Mouse (Mus musculus) liver, embryonic 15.5 days (tissue): ENCODE data around the gene Nfe2l2. TPM values are rescaled to one million over a fixed set of nuclear protein-coding genes. Genes with fewer than 3 reads are reported as not detected.

Experiments used
- ATAC-seq: fragments of 200-750 bp; cut with Nextera tagmentation; 2 replicates; pipeline ENCODE4 v1.8.0; 2017; ENCODE audit warnings: moderate number of reproducible peaks, mild to moderate bottlenecking, moderate library complexity; ENCODE audit not compliant: insufficient read depth
- H3K27ac ChIP-seq: fragments of 300-500 bp; sonication (generic); replicated peaks from 2 replicates; pipeline ENCODE4 v1.5.1; 2015; ENCODE audit warnings: mild to moderate bottlenecking, inconsistent platforms
- H3K27me3 ChIP-seq: fragments of 300-500 bp; sonication (generic); 2 replicates; pipeline ENCODE4 v1.6.1; 2015; ENCODE audit warnings: mild to moderate bottlenecking, inconsistent platforms
- H3K36me3 ChIP-seq: fragments of 300-500 bp; sonication (generic); replicated peaks from 2 replicates; pipeline ENCODE4 v1.6.1; 2015; ENCODE audit warnings: moderate library complexity, mild to moderate bottlenecking, inconsistent platforms
- H3K4me1 ChIP-seq: fragments of 300-500 bp; sonication (generic); replicated peaks from 2 replicates; pipeline ENCODE4 v1.6.1; 2015; ENCODE audit warnings: inconsistent platforms
- H3K4me2 ChIP-seq: fragments of 300-500 bp; sonication (generic); 2 replicates; pipeline ENCODE4 v1.6.1; 2015; ENCODE audit warnings: moderate library complexity, mild to moderate bottlenecking, inconsistent platforms
- H3K4me3 ChIP-seq: fragments of 300-500 bp; sonication (generic); replicated peaks from 2 replicates; pipeline ENCODE4 v1.5.1; 2015; ENCODE audit warnings: mild to moderate bottlenecking, inconsistent platforms
- H3K9ac ChIP-seq: fragments of 300-500 bp; sonication (generic); 2 replicates; pipeline ENCODE4 v1.6.1; 2015; ENCODE audit warnings: moderate library complexity, mild to moderate bottlenecking, inconsistent platforms
- H3K9me3 ChIP-seq: fragments of 300-500 bp; sonication (generic); replicated peaks from 2 replicates; pipeline ENCODE4 v1.6.1; 2016; ENCODE audit warnings: inconsistent platforms
- WGBS: fragments of 180-500 bp; shearing (Covaris S2); methylation state at CpG from one replicate; pipeline ENCODE4 v1.1.7; 2015; ENCODE audit warnings: mixed read lengths; ENCODE audit not compliant: insufficient replicate concordance; 5-methylcytosine and 5-hydroxymethylcytosine counted together
- polyA plus RNA-seq: library from polyadenylated mRNA; unstranded; fragments of >200 nt; fragmentation: Nextera tagmentation; extraction: Ambion mirVana; gene quantifications from 2 replicates; pipeline ENCODE4 v1.2.1, GENCODE M21; 2015

Gene Nfe2l2
- polyA plus RNA-seq, 1 experiment from 2014 or later, result 37.1 TPM

GRCm38 (mm10) chr2:75731233-75731651, 26.8 kb upstream of the Nfe2l2 start:
- Histone ChIP-seq H3K27ac (0 out of 2 replicates have a peak overlapping the region, but pooled peaks have one; percentile 9), H3K4me1 (peaks cover 21% of the 10 kb centered on the region), H3K4me3 (no peak overlapping the region), H3K27me3 (no peaks in the 10 kb centered on the region), H3K9me3 (no peaks in the 10 kb centered on the region), H3K36me3 (no peaks in the 10 kb centered on the region), H3K4me2 (no peak overlapping the region), H3K9ac (no peak overlapping the region)
- WGBS, result 27% methylated on average over 5 of the region's 5 CpGs
- ATAC-seq, result 0 out of 2 replicates have a peak, but pooled peaks have one; percentile 31

- no peak overlapping the region for H3K4me3 ChIP-seq
- H3K27me3 ChIP-seq, result no peaks in the 10 kb centered on the region
- 63% methylated on average over 10 of the region's 10 CpGs for WGBS
- no peak for ATAC-seq
- no peaks in the 10 kb centered on the region for H3K9me3 ChIP-seq
- peaks cover 21% of the 10 kb centered on the region for H3K4me1 ChIP-seq
- H3K4me2 ChIP-seq, result no peak overlapping the region
- no peak overlapping the region for H3K9ac ChIP-seq
- no peaks in the 10 kb centered on the region for H3K36me3 ChIP-seq
- H3K27ac ChIP-seq, result no peak overlapping the region
These were observed 25.6 kb upstream of the Nfe2l2 start for GRCm38 (mm10) chr2:75730052-75730451.

GRCm38 (mm10) chr2:75724863-75725445, 20.5 kb upstream of the Nfe2l2 start:
- Histone ChIP-seq H3K4me1 (peaks cover 1% of the 10 kb centered on the region), H3K4me2 (no peak overlapping the region), H3K27me3 (no peaks in the 10 kb centered on the region), H3K9ac (no peak overlapping the region), H3K4me3 (no peak overlapping the region), H3K27ac (no peak overlapping the region), H3K9me3 (no peaks in the 10 kb centered on the region), H3K36me3 (no peaks in the 10 kb centered on the region)
- ATAC-seq, result no peak
- 61% methylated on average over 5 of the region's 5 CpGs for WGBS

GRCm38 (mm10) chr2:75723481-75723880, 19.0 kb upstream of the Nfe2l2 start:
- Histone ChIP-seq H3K9me3 (no peaks in the 10 kb centered on the region), H3K4me2 (no peak overlapping the region), H3K27me3 (no peaks in the 10 kb centered on the region), H3K27ac (no peak overlapping the region), H3K36me3 (no peaks in the 10 kb centered on the region), H3K4me3 (no peak overlapping the region), H3K9ac (no peak overlapping the region), H3K4me1 (no peaks in the 10 kb centered on the region)
- 78% methylated on average over 8 of the region's 8 CpGs for WGBS
- no peak for ATAC-seq

- Histone ChIP-seq H3K4me2 (no peak overlapping the region), H3K4me3 (no peak overlapping the region), H3K36me3 (no peaks in the 10 kb centered on the region), H3K9me3 (no peaks in the 10 kb centered on the region), H3K9ac (no peak overlapping the region), H3K4me1 (no peaks in the 10 kb centered on the region), H3K27ac (no peak overlapping the region), H3K27me3 (no peaks in the 10 kb centered on the region)
- ATAC-seq, result no peak
- 56% methylated on average over 5 of the region's 5 CpGs for WGBS
These were observed 18.5 kb upstream of the Nfe2l2 start for GRCm38 (mm10) chr2:75722893-75723292.

DNA sequence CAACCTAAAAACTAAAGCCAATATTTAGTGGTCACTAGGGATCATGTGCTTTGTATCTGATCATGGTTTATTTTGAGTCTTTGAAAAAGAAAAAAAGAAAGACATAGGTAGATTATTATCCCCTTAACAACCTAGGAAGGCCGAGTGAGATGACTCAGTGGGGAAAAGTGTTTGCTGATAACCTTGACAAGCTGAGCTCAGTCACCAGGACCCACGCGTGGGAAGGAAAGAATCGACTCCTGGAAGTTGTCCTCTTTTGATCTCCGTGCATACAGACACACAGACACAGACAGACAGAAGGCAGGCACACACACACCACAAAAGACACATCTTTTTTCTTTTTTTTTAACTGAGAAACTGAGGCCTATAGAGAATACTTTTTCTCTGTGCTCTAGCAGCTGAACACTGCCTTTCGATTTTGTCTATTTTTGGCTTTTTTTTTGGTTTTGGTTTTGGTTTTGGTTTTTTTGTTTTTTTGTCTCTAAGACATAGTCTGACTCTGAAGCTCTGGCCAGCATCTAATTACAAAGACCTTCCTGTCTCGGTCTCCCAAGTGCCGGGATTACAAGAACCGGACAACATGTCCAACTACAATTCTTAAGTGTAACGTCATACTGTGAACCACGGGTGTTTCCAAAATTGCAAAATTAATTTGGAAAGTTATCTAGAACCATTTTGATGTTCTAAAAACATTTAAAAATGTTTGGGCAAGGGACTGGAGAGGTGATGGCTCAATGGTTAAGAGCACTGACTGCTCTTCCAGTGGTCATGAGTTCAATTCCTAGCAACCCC, 16.0 kb upstream of the Nfe2l2 start:
- Histone ChIP-seq H3K9me3 (no peaks in the 10 kb centered on the region), H3K9ac (no peak overlapping the region), H3K27ac (no peak overlapping the region), H3K27me3 (no peaks in the 10 kb centered on the region), H3K4me2 (no peak overlapping the region), H3K4me3 (no peak overlapping the region), H3K4me1 (0 out of 2 replicates have a peak, but pooled peaks cover 5% of the 10 kb centered on the region), H3K36me3 (no peaks in the 10 kb centered on the region)
- ATAC-seq, result no peak
- WGBS, result 60% methylated on average over 11 of the region's 11 CpGs

DNA sequence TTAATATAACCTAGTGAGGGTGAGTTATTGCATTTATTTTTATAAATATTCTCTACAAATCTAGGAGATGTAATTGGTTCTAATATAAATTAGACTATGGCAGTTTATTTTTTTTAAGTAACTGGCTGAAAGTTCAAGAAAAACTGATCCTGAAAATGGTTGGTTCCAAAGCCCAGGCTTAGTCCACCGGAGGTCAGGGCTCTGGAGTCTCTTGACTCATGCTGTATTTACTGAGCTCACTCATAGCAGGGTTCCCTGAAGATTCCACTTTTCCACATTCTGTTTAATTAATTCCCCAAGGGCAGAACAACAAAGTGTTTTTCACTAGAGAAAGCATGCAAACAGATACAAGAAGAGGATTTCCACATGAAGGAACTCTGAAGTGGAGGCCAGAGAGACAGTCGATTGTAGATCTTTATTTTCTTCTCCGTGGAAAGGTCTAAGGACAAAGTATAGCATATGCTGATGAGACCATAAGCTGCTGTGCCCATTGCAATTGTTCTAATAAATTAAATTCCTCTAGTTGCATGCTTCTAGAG, 15.0 kb upstream of the Nfe2l2 start:
- no peak for ATAC-seq
- no peaks in the 10 kb centered on the region for H3K27me3 ChIP-seq
- 0 out of 2 replicates have a peak, but pooled peaks cover 5% of the 10 kb centered on the region for H3K4me1 ChIP-seq
- H3K4me3 ChIP-seq, result no peak overlapping the region
- no peak overlapping the region for H3K4me2 ChIP-seq
- no peak overlapping the region for H3K27ac ChIP-seq
- H3K9ac ChIP-seq, result no peak overlapping the region
- no peaks in the 10 kb centered on the region for H3K9me3 ChIP-seq
- no peaks in the 10 kb centered on the region for H3K36me3 ChIP-seq
- WGBS, result 67% methylated on average over 3 of the region's 3 CpGs

- H3K27me3 ChIP-seq, result no peaks in the 10 kb centered on the region
- H3K4me1 ChIP-seq, result 0 out of 2 replicates have a peak, but pooled peaks cover 5% of the 10 kb centered on the region
- H3K9me3 ChIP-seq, result no peaks in the 10 kb centered on the region
- 57% methylated on average over 12 of the region's 12 CpGs for WGBS
- H3K4me2 ChIP-seq, result no peak overlapping the region
- H3K27ac ChIP-seq, result 0 out of 2 replicates have a peak overlapping the region, but pooled peaks have one; percentile 2
- no peak overlapping the region for H3K4me3 ChIP-seq
- no peak overlapping the region for H3K9ac ChIP-seq
- ATAC-seq, result no peak; the same call in 1 of the 2 replicates
- no peaks in the 10 kb centered on the region for H3K36me3 ChIP-seq
These were observed 11.9 kb upstream of the Nfe2l2 start for GRCm38 (mm10) chr2:75716046-75717016.

DNA sequence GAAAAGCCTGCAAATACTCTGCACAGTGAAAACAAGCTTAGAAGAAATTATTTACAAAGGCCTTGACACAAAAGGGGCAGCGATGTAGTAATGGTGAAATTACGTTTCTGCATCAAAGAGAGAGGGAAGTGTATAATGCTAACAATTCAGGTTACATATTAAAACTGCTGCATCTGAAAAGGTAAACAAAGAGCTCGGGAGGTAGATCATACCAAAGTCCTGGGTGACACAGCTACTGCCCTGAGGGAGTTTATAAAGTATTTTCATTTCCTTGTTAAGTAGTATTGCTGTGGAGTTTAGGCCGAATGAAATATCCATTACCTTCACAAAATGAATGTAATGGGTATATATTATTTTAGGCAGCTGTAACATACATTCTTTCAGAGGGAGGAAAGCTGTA, 10.3 kb upstream of the Nfe2l2 start:
- no peak overlapping the region for H3K27ac ChIP-seq

GRCm38 (mm10) chr2:75713083-75713482, 8.6 kb upstream of the Nfe2l2 start:
- Histone ChIP-seq H3K9me3 (no peaks in the 10 kb centered on the region), H3K4me1 (peaks cover 8% of the 10 kb centered on the region), H3K4me3 (no peak overlapping the region), H3K4me2 (no peak overlapping the region), H3K9ac (no peak overlapping the region), H3K27me3 (no peaks in the 10 kb centered on the region), H3K27ac (no peak overlapping the region), H3K36me3 (peaks cover 5% of the 10 kb centered on the region; the same call in 1 of the 2 replicates)
- no peak for ATAC-seq
- 63% methylated on average over 3 of the region's 3 CpGs for WGBS

More for the DNA sequence above, 10.3 kb upstream of the Nfe2l2 start:
- H3K9me3 ChIP-seq, result no peaks in the 10 kb centered on the region
- H3K9ac ChIP-seq, result no peak overlapping the region
- WGBS, result 58% methylated on average over 4 of the region's 4 CpGs
- no peaks in the 10 kb centered on the region for H3K36me3 ChIP-seq
- no peak overlapping the region for H3K4me3 ChIP-seq
- no peaks in the 10 kb centered on the region for H3K27me3 ChIP-seq
- H3K4me2 ChIP-seq, result no peak overlapping the region
- ATAC-seq, result no peak
- 0 out of 2 replicates have a peak, but pooled peaks cover 5% of the 10 kb centered on the region for H3K4me1 ChIP-seq
